Mouse (Mus musculus): ENCODE data around the gene Zdhhc14. TPM values are rescaled to one million over a fixed set of nuclear protein-coding genes. Genes with fewer than 3 reads are reported as not detected.
A peak's percentile ranks its signal among the peaks of the same experiment; 100 is the strongest.

Zdhhc14 gene
- polyA plus RNA-seq (2016; fragmentation: Nextera tagmentation; extraction: Ambion mirVana), result 0.90 and 0.93 TPM in 2 replicates

DNA sequence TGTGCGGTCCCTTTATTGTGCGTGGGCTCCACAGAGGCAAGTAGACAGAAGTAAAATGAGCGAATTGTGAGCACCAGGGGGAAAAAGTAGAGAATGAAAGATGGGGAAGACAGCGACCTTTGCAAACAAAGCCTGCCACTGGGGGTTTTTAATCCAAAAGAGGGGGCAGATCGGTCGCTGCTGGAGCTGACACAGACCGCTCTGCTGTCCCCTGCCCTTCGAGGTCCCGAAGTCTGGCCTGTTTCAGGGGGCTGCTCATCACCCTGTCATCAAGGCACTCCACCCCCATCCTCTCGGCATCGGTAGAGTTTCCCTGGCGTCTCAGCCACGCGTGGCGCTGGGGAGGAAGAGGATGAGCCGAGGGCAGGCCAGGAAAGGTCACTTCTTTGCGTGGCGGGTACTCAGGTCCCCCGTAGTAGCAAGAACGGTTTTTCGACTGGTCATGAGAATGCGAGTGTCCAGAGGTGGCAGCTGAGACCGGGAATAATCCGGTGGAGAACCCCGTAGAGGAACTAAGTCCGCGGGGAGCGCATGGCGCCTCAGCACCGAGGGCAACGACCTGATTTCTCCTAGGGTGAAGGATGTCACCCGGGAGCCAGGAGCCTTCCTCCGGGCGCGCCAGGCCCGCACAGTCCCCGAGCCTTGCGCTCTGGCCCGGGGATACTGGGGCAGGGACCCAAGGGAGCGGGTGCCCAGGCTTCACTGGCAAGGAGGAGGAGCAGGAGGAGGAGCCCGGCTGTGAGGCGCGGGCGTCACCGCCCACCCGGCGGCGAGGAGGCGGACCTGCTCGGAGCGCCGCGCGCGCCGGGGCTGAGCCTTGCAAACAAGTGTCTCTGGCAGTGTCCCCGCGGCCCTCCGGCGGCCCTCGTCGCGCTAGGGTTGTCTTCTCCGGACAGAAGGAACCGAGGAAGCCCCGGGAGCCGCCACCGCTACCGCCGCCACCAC is at the start of gene Zdhhc14:
Gene Zdhhc14 (plus strand): TSS at position 757 of the 945 bp plus-strand sequence.
- DNase-seq (ENCODE audit: extremely low spot score, low spot score), result peak; percentile 87
- under 1% methylated on average over 70 of the region's 70 CpGs for WGBS

DNA sequence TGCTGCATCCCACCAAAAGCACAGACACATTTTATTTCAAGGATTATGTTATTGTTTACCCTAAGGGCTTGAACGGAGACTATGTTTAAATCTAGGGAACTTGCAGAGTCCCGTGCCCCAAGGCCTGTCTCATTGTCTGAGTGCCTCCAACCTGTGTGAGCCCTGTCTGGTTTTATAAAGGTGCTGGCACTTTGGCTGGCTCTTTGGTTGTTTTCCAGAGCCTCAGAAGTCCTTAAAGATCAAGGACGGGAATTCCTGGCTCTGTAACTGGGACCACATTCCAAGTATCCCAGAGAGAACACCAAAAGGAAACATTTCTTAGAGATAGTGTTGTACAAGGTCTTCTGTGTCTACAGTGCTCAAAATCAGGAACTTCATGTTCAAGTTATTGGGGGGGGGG is 49.1 kb upstream of the Zdhhc14 start:
- peaks cover 9% of the 10 kb centered on the region; the same call in 1 of the 2 replicates for H3K27me3 ChIP-seq (ENCODE audit: poor library complexity, severe bottlenecking)
- WGBS, result 75% methylated on average over 3 of the region's 3 CpGs
- no peaks in the 10 kb centered on the region for H3K9me3 ChIP-seq

More for the DNA sequence above, at the start of gene Zdhhc14:
- peak within 1 kb of the TSS; percentile 87 for H3K27ac ChIP-seq
- H3K4me1 ChIP-seq, result peaks cover 28% of the 10 kb centered on the region
- H3K27me3 ChIP-seq (ENCODE audit: poor library complexity, severe bottlenecking), result peaks cover 60% of the 10 kb centered on the region
- H3K36me3 ChIP-seq (replicated peaks), result no peaks in the 10 kb centered on the region
- peak within 1 kb of the TSS; percentile 82 for H3K4me3 ChIP-seq
- no peaks in the 10 kb centered on the region for H3K9me3 ChIP-seq

DNA sequence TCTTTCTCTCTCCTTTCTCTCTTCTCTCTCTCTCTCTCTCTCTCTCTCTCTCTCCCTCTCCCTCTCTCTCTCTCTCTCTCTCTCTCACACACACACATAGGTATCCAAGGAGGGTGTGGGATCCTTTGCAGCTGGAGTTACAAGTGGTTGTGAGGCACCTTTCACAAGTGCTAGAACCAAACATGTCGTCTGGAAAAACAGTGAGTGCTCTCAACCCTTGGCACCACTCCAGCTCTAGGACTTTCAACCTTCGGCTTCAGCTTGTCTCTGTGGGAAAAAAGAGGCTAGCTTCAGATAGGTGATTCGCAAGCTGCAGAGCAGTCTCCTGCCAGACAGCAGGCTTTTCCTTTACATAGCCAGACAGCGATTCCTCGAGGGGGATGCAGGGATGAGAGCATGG is 48.6 kb upstream of the Zdhhc14 start:
- Histone ChIP-seq H3K36me3 (replicated peaks) (no peaks in the 10 kb centered on the region), H3K4me1 (peaks cover 16% of the 10 kb centered on the region), H3K27ac (no peak overlapping the region), H3K27me3 (ENCODE audit: poor library complexity, severe bottlenecking) (peaks cover 10% of the 10 kb centered on the region; the same call in 1 of the 2 replicates), H3K4me3 (no peak overlapping the region), H3K9me3 (no peaks in the 10 kb centered on the region)
- DNase-seq (ENCODE audit: extremely low spot score, low spot score), result no peak
- 77% methylated on average over 5 of the region's 5 CpGs for WGBS

More for the DNA sequence above, 49.1 kb upstream of the Zdhhc14 start:
- H3K4me3 ChIP-seq, result no peak overlapping the region
- peaks cover 1% of the 10 kb centered on the region; the same call in 1 of the 2 replicates for H3K36me3 ChIP-seq (replicated peaks)
- no peak for DNase-seq (ENCODE audit: extremely low spot score, low spot score)
- no peak overlapping the region for H3K27ac ChIP-seq
- H3K4me1 ChIP-seq, result peaks cover 21% of the 10 kb centered on the region

DNA sequence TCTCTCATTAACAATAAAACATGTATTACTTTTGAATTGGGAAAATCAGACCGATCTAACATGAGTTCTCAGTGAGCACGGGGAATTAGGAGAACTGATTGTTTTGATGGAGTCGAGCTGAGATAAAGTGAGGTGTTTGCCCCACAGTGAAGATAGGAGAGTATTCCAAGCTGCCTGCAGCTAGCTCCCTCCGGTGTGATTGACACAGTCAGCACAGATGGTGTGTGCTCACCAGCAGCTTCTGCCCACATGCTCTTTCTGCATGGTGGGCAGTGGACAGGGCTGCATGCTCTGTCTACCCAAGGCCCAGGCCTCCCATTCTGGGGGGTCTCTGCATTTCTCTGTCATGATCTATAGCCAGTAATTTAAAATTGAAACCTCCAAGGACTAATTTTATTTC is 38.7 kb upstream of the Zdhhc14 start:
- no peaks in the 10 kb centered on the region for H3K9me3 ChIP-seq
- DNase-seq (ENCODE audit: extremely low spot score, low spot score), result no peak
- H3K36me3 ChIP-seq (replicated peaks), result no peaks in the 10 kb centered on the region
- H3K27ac ChIP-seq, result no peak overlapping the region
- H3K4me1 ChIP-seq, result no peaks in the 10 kb centered on the region
- H3K4me3 ChIP-seq, result no peak overlapping the region
- H3K27me3 ChIP-seq (ENCODE audit: poor library complexity, severe bottlenecking), result no peaks in the 10 kb centered on the region; the same call in 1 of the 2 replicates
- WGBS, result 87% methylated on average over 4 of the region's 4 CpGs

DNA sequence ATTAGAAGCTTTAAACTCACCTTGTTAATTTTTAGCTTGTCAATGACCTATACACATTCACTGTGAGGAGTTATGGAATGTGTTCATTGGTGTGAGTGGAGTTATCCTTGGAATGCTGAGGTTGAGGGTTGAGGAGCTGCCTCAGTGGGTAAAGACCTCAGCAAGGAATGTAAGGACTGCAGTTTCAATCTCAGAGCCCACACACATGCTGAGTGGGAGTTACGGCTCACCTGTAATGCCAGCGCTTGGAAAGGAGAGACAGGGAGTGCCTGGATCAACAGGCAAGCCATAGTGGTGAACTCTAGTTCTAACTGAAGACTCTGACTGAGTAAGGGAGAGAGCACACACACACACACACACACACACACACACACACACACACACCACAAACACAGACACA is 28.4 kb upstream of the Zdhhc14 start:
- H3K4me3 ChIP-seq, result no peak overlapping the region
- DNase-seq (ENCODE audit: extremely low spot score, low spot score), result no peak
- H3K4me1 ChIP-seq, result no peaks in the 10 kb centered on the region
- H3K27me3 ChIP-seq (ENCODE audit: poor library complexity, severe bottlenecking), result no peaks in the 10 kb centered on the region
- WGBS, result 90% methylated on average over 2 of the region's 2 CpGs
- H3K36me3 ChIP-seq (replicated peaks), result no peaks in the 10 kb centered on the region
- H3K27ac ChIP-seq, result no peak overlapping the region
- H3K9me3 ChIP-seq, result no peaks in the 10 kb centered on the region

DNA sequence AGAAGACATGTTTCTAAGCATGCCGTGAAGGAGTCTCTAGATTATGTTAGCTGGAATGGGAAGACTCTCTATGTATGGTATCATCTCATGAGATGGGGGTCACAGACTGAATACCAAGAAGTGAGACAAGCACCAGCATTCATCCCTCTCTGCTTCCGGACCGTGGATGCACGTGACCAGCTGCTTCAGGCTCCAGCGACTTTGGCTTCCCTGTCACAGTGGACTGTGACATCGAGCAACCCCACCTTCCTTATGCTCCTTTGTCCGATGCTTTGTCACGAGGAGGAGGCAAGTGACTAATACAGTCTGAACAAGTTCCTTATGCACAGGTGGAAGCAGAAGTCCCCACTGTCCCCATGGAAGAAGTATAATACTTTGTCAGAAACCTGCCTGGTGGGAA is 25.6 kb upstream of the Zdhhc14 start:
- Histone ChIP-seq H3K4me1 (no peaks in the 10 kb centered on the region), H3K27ac (no peak overlapping the region), H3K9me3 (no peaks in the 10 kb centered on the region), H3K27me3 (ENCODE audit: poor library complexity, severe bottlenecking) (no peaks in the 10 kb centered on the region), H3K36me3 (replicated peaks) (no peaks in the 10 kb centered on the region), H3K4me3 (no peak overlapping the region)
- DNase-seq (ENCODE audit: extremely low spot score, low spot score), result no peak
- WGBS, result 89% methylated on average over 8 of the region's 8 CpGs

DNA sequence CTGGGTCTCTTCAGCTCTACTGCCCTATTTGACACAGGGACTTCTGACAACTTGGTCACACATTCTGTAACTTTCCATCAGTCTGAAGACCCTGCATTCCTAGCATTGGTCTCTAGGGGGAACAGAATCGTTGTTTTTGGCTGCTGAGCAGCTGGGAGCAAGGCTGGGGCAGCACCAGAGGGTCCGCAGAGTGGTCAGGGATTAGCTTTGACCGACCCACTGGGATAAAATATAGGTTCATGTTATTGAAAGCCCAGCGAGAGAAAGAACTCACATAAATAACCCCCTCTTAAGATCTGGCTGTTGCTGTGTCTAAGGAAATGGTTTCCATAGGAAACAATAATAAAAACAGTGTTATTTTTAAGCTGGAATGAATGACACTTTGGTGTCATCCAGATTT is 25.2 kb upstream of the Zdhhc14 start:
- Histone ChIP-seq H3K27me3 (ENCODE audit: poor library complexity, severe bottlenecking) (no peaks in the 10 kb centered on the region), H3K36me3 (replicated peaks) (no peaks in the 10 kb centered on the region), H3K27ac (no peak overlapping the region), H3K4me1 (no peaks in the 10 kb centered on the region), H3K9me3 (no peaks in the 10 kb centered on the region), H3K4me3 (no peak overlapping the region)
- DNase-seq (ENCODE audit: extremely low spot score, low spot score), result no peak
- WGBS, result 58% methylated on average over 4 of the region's 4 CpGs

DNA sequence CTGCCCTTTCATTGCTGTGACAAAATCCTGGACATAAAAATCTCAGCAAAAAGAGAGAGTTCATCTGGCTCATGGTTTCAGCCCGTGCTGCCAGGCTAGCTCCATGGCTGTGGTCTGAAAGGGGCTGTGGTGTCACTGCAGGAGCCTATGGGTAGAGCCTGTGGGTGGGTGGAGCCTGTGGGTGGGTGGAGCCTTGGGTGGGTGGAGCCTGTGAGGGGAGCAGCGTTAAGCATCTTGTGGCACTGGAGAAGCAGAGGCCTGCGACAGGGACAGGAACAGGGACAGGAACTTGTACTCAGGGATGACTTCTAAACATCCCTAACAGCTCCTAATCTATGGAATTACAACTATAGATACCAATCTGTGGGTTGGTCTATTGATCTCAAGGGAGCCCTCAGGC is 20.1 kb upstream of the Zdhhc14 start:
- no peaks in the 10 kb centered on the region for H3K36me3 ChIP-seq (replicated peaks)
- 44% methylated on average over 3 of the region's 3 CpGs for WGBS
- no peak overlapping the region for H3K4me3 ChIP-seq
- no peaks in the 10 kb centered on the region for H3K27me3 ChIP-seq (ENCODE audit: poor library complexity, severe bottlenecking)
- no peak for DNase-seq (ENCODE audit: extremely low spot score, low spot score)
- no peak overlapping the region for H3K27ac ChIP-seq
- H3K4me1 ChIP-seq, result no peaks in the 10 kb centered on the region
- H3K9me3 ChIP-seq, result no peaks in the 10 kb centered on the region

DNA sequence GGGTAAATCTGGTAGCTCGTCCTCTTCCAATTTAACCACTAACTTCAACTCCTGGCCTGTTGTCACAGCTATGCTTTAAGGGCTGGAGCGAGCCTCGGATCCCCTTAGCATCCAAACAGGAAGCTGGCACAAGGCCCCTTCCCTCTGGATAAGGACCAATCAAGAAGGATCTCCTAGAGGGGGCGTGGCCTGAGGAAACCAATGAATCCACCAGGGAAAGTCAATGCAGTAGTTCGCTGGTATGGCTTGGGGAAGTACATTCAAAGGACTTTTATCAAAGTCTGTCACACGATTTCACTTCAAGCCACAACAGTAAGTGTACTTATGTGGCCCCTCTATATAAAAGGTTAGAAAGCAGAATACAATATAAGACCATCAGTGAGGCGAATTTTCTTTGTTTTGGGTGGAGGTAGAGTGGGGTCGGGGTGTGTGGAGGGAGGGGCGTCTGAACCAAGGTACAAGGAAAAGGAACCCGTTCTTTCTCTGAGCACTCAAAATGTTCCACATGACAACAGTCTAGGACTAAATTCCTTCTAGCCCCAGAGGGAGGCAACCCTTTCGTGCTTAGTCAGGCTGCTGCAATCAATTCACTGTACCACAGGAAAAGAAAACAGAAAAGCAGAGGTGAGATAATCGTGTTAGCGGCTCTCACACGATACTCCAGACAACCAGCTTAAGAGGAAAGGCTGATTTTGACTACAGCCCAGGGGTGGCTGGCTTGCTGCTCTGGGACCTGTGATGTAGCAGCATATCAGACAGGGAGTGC is 16.2 kb upstream of the Zdhhc14 start:
- DNase-seq (ENCODE audit: extremely low spot score, low spot score), result no peak
- Histone ChIP-seq H3K4me3 (no peak overlapping the region), H3K9me3 (no peaks in the 10 kb centered on the region), H3K36me3 (replicated peaks) (no peaks in the 10 kb centered on the region), H3K27me3 (ENCODE audit: poor library complexity, severe bottlenecking) (no peaks in the 10 kb centered on the region), H3K27ac (no peak overlapping the region), H3K4me1 (no peaks in the 10 kb centered on the region)
- 67% methylated on average over 14 of the region's 14 CpGs for WGBS

DNA sequence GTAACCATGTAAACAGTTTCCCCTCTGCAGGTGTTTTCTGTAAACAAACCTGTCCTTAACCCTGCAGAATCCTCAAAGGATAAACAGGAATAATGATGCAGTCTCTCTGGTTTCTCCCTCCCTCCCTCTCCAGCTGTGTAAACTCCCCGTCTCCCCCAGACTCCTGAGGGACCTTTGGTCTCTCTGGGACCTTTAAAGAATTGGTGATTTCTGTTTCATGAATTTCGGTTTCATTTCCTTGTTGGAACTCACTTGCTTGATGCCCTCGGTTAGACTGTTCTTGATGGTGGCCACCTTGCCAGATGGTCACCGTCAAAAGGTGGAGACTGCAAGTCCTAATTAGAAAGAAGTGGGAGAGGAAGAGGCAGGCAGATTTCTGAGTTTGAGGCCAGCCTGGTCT is 8.9 kb upstream of the Zdhhc14 start:
- Histone ChIP-seq H3K4me1 (no peaks in the 10 kb centered on the region), H3K27me3 (ENCODE audit: poor library complexity, severe bottlenecking) (peaks cover 5% of the 10 kb centered on the region), H3K36me3 (replicated peaks) (no peaks in the 10 kb centered on the region), H3K9me3 (no peaks in the 10 kb centered on the region), H3K27ac (no peak overlapping the region), H3K4me3 (no peak overlapping the region)
- WGBS, result 70% methylated on average over 4 of the region's 4 CpGs
- no peak for DNase-seq (ENCODE audit: extremely low spot score, low spot score)

DNA sequence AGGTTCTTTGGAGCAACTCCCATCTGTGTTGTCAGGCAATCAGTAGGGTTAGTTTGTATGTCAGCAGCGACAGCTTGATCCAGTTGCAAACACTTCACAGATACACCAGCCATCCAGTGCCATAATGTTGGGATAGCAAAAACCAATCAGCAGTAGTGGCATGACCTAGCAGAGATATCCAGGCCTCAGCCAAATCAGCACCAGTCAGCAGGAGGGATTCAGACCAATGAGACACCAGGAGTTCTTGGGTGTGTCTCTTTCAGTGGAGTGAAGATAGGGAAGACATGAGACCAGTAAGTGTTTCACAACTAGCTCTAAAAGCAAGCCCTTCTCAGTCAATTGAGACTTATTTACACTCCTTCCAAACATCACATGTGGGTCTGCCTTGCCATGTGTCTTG is 7.7 kb upstream of the Zdhhc14 start:
- Histone ChIP-seq H3K4me3 (no peak overlapping the region), H3K27me3 (ENCODE audit: poor library complexity, severe bottlenecking) (peaks cover 15% of the 10 kb centered on the region), H3K36me3 (replicated peaks) (no peaks in the 10 kb centered on the region), H3K4me1 (no peaks in the 10 kb centered on the region), H3K9me3 (no peaks in the 10 kb centered on the region), H3K27ac (no peak overlapping the region)
- WGBS, result 96% methylated on average over 1 of the region's 1 CpGs
- no peak for DNase-seq (ENCODE audit: extremely low spot score, low spot score)

DNA sequence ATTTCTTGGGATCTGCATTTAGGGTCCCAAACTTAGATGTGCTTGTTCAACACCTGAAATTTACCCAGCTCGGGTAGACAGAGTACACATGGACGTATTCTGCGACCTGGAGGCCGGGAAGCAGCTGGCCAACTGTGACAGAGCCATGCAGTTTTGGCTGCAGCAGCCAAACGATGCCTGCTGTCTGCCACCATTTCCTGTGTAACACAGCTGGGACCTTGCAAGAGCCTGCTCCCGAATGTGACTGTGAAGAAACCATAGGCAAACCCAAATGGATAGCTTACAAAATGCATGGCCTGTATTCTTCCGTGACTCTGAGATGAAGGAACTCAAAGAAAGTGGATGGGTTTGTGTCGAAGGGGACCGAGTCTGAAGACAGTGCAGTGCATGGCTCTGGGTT is 4.2 kb upstream of the Zdhhc14 start:
- H3K9me3 ChIP-seq, result no peaks in the 10 kb centered on the region
- no peak for DNase-seq (ENCODE audit: extremely low spot score, low spot score)
- H3K27ac ChIP-seq, result no peak overlapping the region
- WGBS, result 79% methylated on average over 9 of the region's 9 CpGs
- no peak overlapping the region for H3K4me3 ChIP-seq
- H3K27me3 ChIP-seq (ENCODE audit: poor library complexity, severe bottlenecking), result peaks cover 27% of the 10 kb centered on the region
- H3K36me3 ChIP-seq (replicated peaks), result no peaks in the 10 kb centered on the region
- H3K4me1 ChIP-seq, result peaks cover 18% of the 10 kb centered on the region

DNA sequence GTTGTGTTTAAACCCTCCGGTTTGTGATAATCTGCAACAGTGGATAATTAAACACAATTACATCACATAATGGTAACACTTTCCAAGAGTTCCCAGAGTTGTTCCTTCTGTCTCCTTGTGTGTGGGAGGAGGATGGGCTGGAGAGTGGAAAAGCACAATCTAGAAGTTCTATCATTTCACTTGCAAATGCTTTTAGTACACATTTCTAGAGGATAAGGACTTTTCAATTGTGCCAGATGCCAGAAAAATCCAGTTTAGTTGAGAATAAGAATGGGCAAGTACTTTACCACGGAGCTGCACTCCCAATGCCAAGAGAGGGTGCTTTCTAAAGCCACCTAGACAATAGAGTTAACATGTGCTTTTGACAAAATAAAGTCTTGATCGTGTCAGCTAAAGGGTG is 2.0 kb upstream of the Zdhhc14 start:
- Histone ChIP-seq H3K27ac (no peak overlapping the region), H3K27me3 (ENCODE audit: poor library complexity, severe bottlenecking) (peaks cover 49% of the 10 kb centered on the region), H3K36me3 (replicated peaks) (no peaks in the 10 kb centered on the region), H3K4me3 (no peak overlapping the region), H3K9me3 (no peaks in the 10 kb centered on the region), H3K4me1 (peaks cover 28% of the 10 kb centered on the region)
- no peak for DNase-seq (ENCODE audit: extremely low spot score, low spot score)
- WGBS, result 79% methylated on average over 3 of the region's 3 CpGs
